In the genomic region with DNA sequence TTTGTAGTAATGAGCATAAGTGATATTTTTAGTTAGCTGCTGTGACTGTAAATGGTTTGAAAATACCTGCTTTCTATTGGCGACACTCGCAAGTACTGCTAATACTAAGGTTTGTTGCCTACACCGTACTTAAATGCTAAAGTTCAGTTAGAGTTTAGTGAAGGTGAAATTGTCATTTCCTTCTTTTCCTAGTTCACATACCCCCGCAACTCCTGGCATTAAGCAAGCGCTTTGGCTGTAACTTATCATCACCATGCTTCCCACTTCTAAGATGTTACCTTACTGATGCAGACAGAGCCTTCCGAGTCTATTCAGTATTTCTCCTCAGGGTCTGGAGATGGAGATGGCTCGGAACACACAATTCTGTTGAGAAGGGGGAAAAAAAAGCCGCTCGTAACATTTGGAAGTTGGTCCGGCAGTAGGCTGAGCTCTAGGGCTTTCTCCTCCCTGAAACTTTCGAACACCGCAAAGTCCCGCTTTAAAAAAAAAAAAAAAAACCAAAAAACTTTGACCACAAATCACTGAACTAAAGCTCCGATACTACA, we compare ENCODE assay signal across 8 mouse cellular contexts. TPM values are rescaled to one million over a fixed set of nuclear protein-coding genes. Genes with fewer than 3 reads are reported as not detected.
DNase-seq lines count a peak whose midpoint lies in the region; ATAC-seq lines count a peak whose summit lies in the region.
"Had no signal": no experiment of that assay in that cellular context is flagged by ENCODE, and none has a peak within 500 bp of the region (broad histone marks: within the 10 kb centered on the region; RNA-seq: fewer than 3 reads in every experiment).

No protein-coding gene starts in this region.

- ATAC-seq in lung, embryonic 15.5 days (ENCODE audit: borderline replicate concordance, extremely low read depth, low FRiP score, low TSS enrichment) = no peak
- ATAC-seq in forebrain, embryonic 11.5 days (replicated peaks; ENCODE audit: low FRiP score) = no peak
- no peak for ATAC-seq in neural tube, embryonic 15.5 days (ENCODE audit: low FRiP score)

- WGBS in lung, embryonic 15.5 days = 19% methylated on average over 14 of the region's 14 CpGs
- 22% methylated on average over 14 of the region's 14 CpGs for whole genome bisulfite sequencing in forebrain, embryonic 11.5 days
- WGBS in limb, embryonic 10.5 days = 16% methylated on average over 14 of the region's 14 CpGs
- 26% methylated on average over 14 of the region's 14 CpGs for WGBS in neural tube, embryonic 15.5 days

- no peaks in the 10 kb centered on the region for H3K4me1 ChIP-seq in lung, embryonic 15.5 days
- no peaks in the 10 kb centered on the region for H3K4me1 ChIP-seq in forebrain, embryonic 11.5 days (replicated peaks; ENCODE audit: control insufficient read depth, insufficient read depth, low read length)
- no peaks in the 10 kb centered on the region for H3K4me1 ChIP-seq in limb, embryonic 10.5 days
- peaks cover 4% of the 10 kb centered on the region; the same call in 1 of the 2 replicates for H3K4me1 ChIP-seq in neural tube, embryonic 15.5 days

- H3K36me3 ChIP-seq in lung, embryonic 15.5 days = no peaks in the 10 kb centered on the region
- H3K36me3 ChIP-seq in forebrain, embryonic 11.5 days (ENCODE audit: control insufficient read depth, insufficient read depth, low read length) = no peaks in the 10 kb centered on the region
- H3K36me3 ChIP-seq in limb, embryonic 10.5 days = no peaks in the 10 kb centered on the region
- no peaks in the 10 kb centered on the region for H3K36me3 ChIP-seq in neural tube, embryonic 15.5 days

- no peak overlapping the region for H3K27ac ChIP-seq in lung, embryonic 15.5 days
- no peak overlapping the region for H3K27ac ChIP-seq in forebrain, embryonic 11.5 days (ENCODE audit: low read depth, low read length)
- H3K27ac ChIP-seq in limb, embryonic 10.5 days = no peak overlapping the region
- H3K27ac ChIP-seq in neural tube, embryonic 15.5 days (replicated peaks) = no peak overlapping the region
- H3K27ac ChIP-seq: macrophage had no signal

- H3K4me3 ChIP-seq in lung, embryonic 15.5 days = no peak overlapping the region; the same call in 1 of the 2 replicates
- H3K4me3 ChIP-seq in forebrain, embryonic 11.5 days (ENCODE audit: low read depth, low read length) = peak overlapping the region; percentile 24; the same call in 1 of the 2 replicates
- peak overlapping the region; percentile 65 for H3K4me3 ChIP-seq in limb, embryonic 10.5 days
- peak overlapping the region; percentile 58 for H3K4me3 ChIP-seq in neural tube, embryonic 15.5 days (replicated peaks)

- H3K27me3 ChIP-seq in lung, embryonic 15.5 days = peaks cover 61% of the 10 kb centered on the region
- H3K27me3 ChIP-seq in forebrain, embryonic 11.5 days (ENCODE audit: control insufficient read depth, insufficient read depth, low read length) = peaks cover 26% of the 10 kb centered on the region
- peaks cover 96% of the 10 kb centered on the region for H3K27me3 ChIP-seq in limb, embryonic 10.5 days (ENCODE audit: low read depth, poor library complexity, severe bottlenecking)
- H3K27me3 ChIP-seq in neural tube, embryonic 15.5 days (replicated peaks) = peaks cover 61% of the 10 kb centered on the region

- no peaks in the 10 kb centered on the region for H3K9me3 ChIP-seq in lung, embryonic 15.5 days
- H3K9me3 ChIP-seq in forebrain, embryonic 11.5 days (ENCODE audit: control insufficient read depth, low read length) = no peaks in the 10 kb centered on the region
- H3K9me3 ChIP-seq in limb, embryonic 10.5 days (replicated peaks) = no peaks in the 10 kb centered on the region
- H3K9me3 ChIP-seq in neural tube, embryonic 15.5 days (replicated peaks) = no peaks in the 10 kb centered on the region

- peak overlapping the region; percentile 53 for H3K4me2 ChIP-seq in lung, embryonic 15.5 days
- H3K4me2 ChIP-seq in forebrain, embryonic 11.5 days (ENCODE audit: low read depth, low read length, severe bottlenecking) = peak overlapping the region; percentile 45; the same call in 1 of the 2 replicates
- H3K4me2 ChIP-seq in neural tube, embryonic 15.5 days = peak overlapping the region; percentile 46

- DNase-seq in lung, adult 18-20 months = no peak
- DNase-seq in forebrain, embryonic 11.5 days (ENCODE audit: low spot score) = no peak
- peak; percentile 33 for DNase-seq in limb, embryonic 10.5 days (ENCODE audit: low spot score)
- DNase-seq in thymus, postnatal 36 days = no peak
- DNase-seq in layer of hippocampus, adult 11-12 months (ENCODE audit: low spot score) = no peak

- no peak overlapping the region for H3K9ac ChIP-seq in lung, embryonic 15.5 days
- no peak overlapping the region for H3K9ac ChIP-seq in forebrain, embryonic 11.5 days (ENCODE audit: low read length)
- H3K9ac ChIP-seq in neural tube, embryonic 15.5 days (replicated peaks) = no peak overlapping the region

RNA-seq across cellular contexts. Expression of a gene that starts 1.1 kb away (rescaled TPM):
- polyA plus RNA-seq in lung, embryonic 15.5 days (2015; fragmentation: Nextera tagmentation; extraction: Ambion mirVana) = not detected in 2 replicates
- polyA plus RNA-seq in forebrain, embryonic 11.5 days (2014; fragmentation: Nextera tagmentation; extraction: Ambion mirVana) = 0.15 TPM in 1 of 2 replicates, not detected in the other
- polyA plus RNA-seq in limb, embryonic 10.5 days (2016; fragmentation: Nextera tagmentation; extraction: Ambion mirVana) = 0.09 and 0.10 TPM in 2 replicates
- 0.11 and 0.17 TPM in 2 replicates for polyA plus RNA-seq in neural tube, embryonic 15.5 days (2015; fragmentation: Nextera tagmentation; extraction: Ambion mirVana)
- polyA plus RNA-seq: macrophage had no signal

RNA-seq across cellular contexts. Expression of a gene that starts 1.5 kb away (rescaled TPM):
- polyA plus RNA-seq in lung, embryonic 15.5 days (2015; fragmentation: Nextera tagmentation; extraction: Ambion mirVana) = 76.3 and 76.7 TPM in 2 replicates
- 104 and 105 TPM in 2 replicates for polyA plus RNA-seq in forebrain, embryonic 11.5 days (2014; fragmentation: Nextera tagmentation; extraction: Ambion mirVana)
- 109 and 112 TPM in 2 replicates for polyA plus RNA-seq in limb, embryonic 10.5 days (2016; fragmentation: Nextera tagmentation; extraction: Ambion mirVana)
- polyA plus RNA-seq in neural tube, embryonic 15.5 days (2015; fragmentation: Nextera tagmentation; extraction: Ambion mirVana) = 124 and 140 TPM in 2 replicates
